Comparison of ENCODE assay signal across 32 mouse cellular contexts in the genomic region with DNA sequence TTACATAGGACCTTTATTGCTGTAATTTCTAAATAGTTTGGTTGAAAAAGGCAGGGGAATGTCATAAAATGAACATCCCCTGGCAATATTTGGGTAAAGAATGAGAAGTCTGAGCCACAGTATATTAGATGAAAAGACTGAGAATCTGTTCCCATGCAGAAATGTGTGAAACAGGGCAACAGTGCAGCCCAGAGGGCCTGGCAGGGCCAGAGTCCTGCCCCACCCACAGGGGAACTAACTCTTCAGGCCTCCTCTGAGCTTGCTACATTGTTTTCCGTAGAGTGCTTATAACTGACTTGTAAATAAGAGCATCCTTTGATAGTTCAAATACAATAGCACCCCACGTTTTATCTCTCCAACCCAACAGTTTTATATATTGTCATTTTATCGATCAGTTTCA. TPM values are rescaled to one million over a fixed set of nuclear protein-coding genes. Genes with fewer than 3 reads are reported as not detected.
DNase-seq lines count a peak whose midpoint lies in the region; ATAC-seq and TF ChIP-seq lines count a peak whose summit lies in the region.
"Had no signal": no experiment of that assay in that cellular context is flagged by ENCODE, and none has a peak within 500 bp of the region (broad histone marks: within the 10 kb centered on the region; RNA-seq: fewer than 3 reads in every experiment).

No protein-coding gene starts in this region.

- H3K9ac ChIP-seq in heart, adult 2 months (ENCODE audit: low read depth, low read length), result no peak overlapping the region
- peak overlapping the region; percentile 78 for H3K9ac ChIP-seq in heart, embryonic 12.5 days
- peak overlapping the region; percentile 47 for H3K9ac ChIP-seq in heart, embryonic 15.5 days
- H3K9ac ChIP-seq in heart, postnatal 0 days (replicated peaks; ENCODE audit: low read depth, low read length), result peak overlapping the region; percentile 59
- H3K9ac ChIP-seq: embryonic facial prominence, embryonic 12.5 days; embryonic facial prominence, embryonic 15.5 days; forebrain, postnatal 0 days; hindbrain, embryonic 13.5 days; intestine, embryonic 15.5 days; kidney, embryonic 15.5 days had no signal

- H3K4me1 ChIP-seq in heart, adult 2 months (ENCODE audit: control insufficient read depth, insufficient read depth, low read length), result peaks cover 6% of the 10 kb centered on the region
- H3K4me1 ChIP-seq in heart, embryonic 12.5 days (replicated peaks), result peaks cover 21% of the 10 kb centered on the region
- H3K4me1 ChIP-seq in heart, embryonic 15.5 days (replicated peaks), result peaks cover 18% of the 10 kb centered on the region
- peaks cover 9% of the 10 kb centered on the region; the same call in 1 of the 2 replicates for H3K4me1 ChIP-seq in heart, postnatal 0 days (ENCODE audit: control insufficient read depth, insufficient read depth)

- intact Hi-C loops in heart, adult 2 months (cut with DNase I), result no loop called here
- intact Hi-C loops in heart, postnatal 10 days (cut with DNase I), result no loop called here
- intact Hi-C loops in heart, postnatal 36 days (cut with DNase I), result no loop called here

- 31% methylated on average over 3 of the region's 3 CpGs for WGBS in heart, adult 2 months
- 42% methylated on average over 3 of the region's 3 CpGs for WGBS in heart, embryonic 12.5 days
- 40% methylated on average over 3 of the region's 3 CpGs for WGBS in heart, embryonic 15.5 days
- 29% methylated on average over 3 of the region's 3 CpGs for WGBS in heart, postnatal 0 days

- TF ChIP-seq POLR2A in heart, adult 2 months (IDR thresholded peaks at IDR 0.05; ENCODE audit: insufficient read depth, low read depth, low read length), result no peak

- DNase-seq in heart, adult 2 months, result no peak
- DNase-seq in heart, postnatal 10 days, result no peak
- no peak for DNase-seq in heart, postnatal 36 days
- no peak for DNase-seq in heart, postnatal 0 days (ENCODE audit: low spot score)
- no peak for DNase-seq in kidney, postnatal 25 days
- DNase-seq: adrenal gland, adult 2 months; adrenal gland, postnatal 14 days; cerebellum, adult 11 months; cerebellum, adult 2 months; cerebellum, adult 9-11 months; cerebellum, postnatal 25 days; forebrain, postnatal 0 days; gastrocnemius, postnatal 25 days; kidney, adult 11 months; kidney, adult 8-10 months had no signal

- ATAC-seq in heart, embryonic 12.5 days (ENCODE audit: insufficient number of reproducible peaks, low FRiP score), result no peak
- ATAC-seq in heart, embryonic 15.5 days (replicated peaks; ENCODE audit: insufficient number of reproducible peaks, insufficient read depth, low FRiP score, low read depth), result no peak
- no peak for ATAC-seq in heart, postnatal 0 days (ENCODE audit: insufficient read depth, low read depth)
- ATAC-seq: CD4-positive, CD25-positive, alpha-beta regulatory T cell, adult 4 months; forebrain, embryonic 14.5 days; forebrain, postnatal 0 days; hindbrain, embryonic 16.5 days; intestine, embryonic 15.5 days had no signal

- H3K4me2 ChIP-seq in heart, embryonic 12.5 days, result peak overlapping the region; percentile 70
- peak overlapping the region; percentile 61 for H3K4me2 ChIP-seq in heart, embryonic 15.5 days
- H3K4me2 ChIP-seq in heart, postnatal 0 days (ENCODE audit: low read depth, low read length), result peak overlapping the region; percentile 58
- H3K4me2 ChIP-seq: embryonic facial prominence, embryonic 12.5 days; embryonic facial prominence, embryonic 15.5 days; hindbrain, embryonic 13.5 days; intestine, embryonic 15.5 days; kidney, embryonic 15.5 days had no signal

- H3K27me3 ChIP-seq in heart, adult 2 months (ENCODE audit: control insufficient read depth, insufficient read depth, low read length), result no peaks in the 10 kb centered on the region; the same call in 1 of the 2 replicates
- no peaks in the 10 kb centered on the region for H3K27me3 ChIP-seq in heart, embryonic 12.5 days (replicated peaks)
- H3K27me3 ChIP-seq in heart, embryonic 15.5 days, result no peaks in the 10 kb centered on the region
- no peaks in the 10 kb centered on the region for H3K27me3 ChIP-seq in heart, postnatal 0 days (ENCODE audit: control insufficient read depth, insufficient read depth, low read length)

- H3K9me3 ChIP-seq in heart, embryonic 12.5 days (replicated peaks), result no peaks in the 10 kb centered on the region
- no peaks in the 10 kb centered on the region for H3K9me3 ChIP-seq in heart, embryonic 15.5 days (replicated peaks)
- no peaks in the 10 kb centered on the region for H3K9me3 ChIP-seq in heart, postnatal 0 days (replicated peaks; ENCODE audit: control insufficient read depth, low read length)
- H3K9me3 ChIP-seq: embryonic facial prominence, embryonic 12.5 days; embryonic facial prominence, embryonic 15.5 days; hindbrain, embryonic 10.5 days; hindbrain, embryonic 13.5 days; intestine, embryonic 15.5 days; kidney, embryonic 15.5 days had no signal

- H3K27ac ChIP-seq in heart, adult 2 months, result peak overlapping the region; percentile 93
- peak overlapping the region; percentile 83 for H3K27ac ChIP-seq in heart, embryonic 12.5 days (ENCODE audit: poor library complexity, severe bottlenecking)
- peak overlapping the region; percentile 79 for H3K27ac ChIP-seq in heart, embryonic 15.5 days
- peak overlapping the region; percentile 77 for H3K27ac ChIP-seq in heart, postnatal 0 days (ENCODE audit: low read depth)
- H3K27ac ChIP-seq: embryonic facial prominence, embryonic 12.5 days; embryonic facial prominence, embryonic 15.5 days; hindbrain, embryonic 10.5 days; hindbrain, embryonic 13.5 days; intestine, embryonic 15.5 days; kidney, embryonic 15.5 days had no signal

- no peak for TF ChIP-seq CTCF in heart, adult 2 months (IDR thresholded peaks at IDR 0.05)
- TF ChIP-seq CTCF in heart, postnatal 0 days (IDR thresholded peaks at IDR 0.05; ENCODE audit: low read depth), result no peak

- TF ChIP-seq EP300 in heart, adult 2 months (IDR thresholded peaks at IDR 0.05; ENCODE audit: insufficient read depth, low read depth, low read length), result no peak
- no peak for TF ChIP-seq EP300 in heart, postnatal 0 days (IDR thresholded peaks at IDR 0.05; ENCODE audit: low read depth)

- H3K36me3 ChIP-seq in heart, adult 2 months (ENCODE audit: control insufficient read depth, insufficient read depth, low read length), result peaks cover 33% of the 10 kb centered on the region
- peaks cover 67% of the 10 kb centered on the region for H3K36me3 ChIP-seq in heart, embryonic 12.5 days
- peaks cover 2% of the 10 kb centered on the region; the same call in 1 of the 2 replicates for H3K36me3 ChIP-seq in heart, embryonic 15.5 days
- H3K36me3 ChIP-seq in heart, postnatal 0 days (replicated peaks; ENCODE audit: control insufficient read depth, insufficient read depth, low read length), result peaks cover 35% of the 10 kb centered on the region
- H3K36me3 ChIP-seq: embryonic facial prominence, embryonic 12.5 days; embryonic facial prominence, embryonic 15.5 days; hindbrain, embryonic 10.5 days; hindbrain, embryonic 13.5 days; intestine, embryonic 15.5 days; kidney, embryonic 15.5 days had no signal

- peak overlapping the region; percentile 70; the same call in 1 of the 2 replicates for H3K4me3 ChIP-seq in heart, adult 2 months
- H3K4me3 ChIP-seq in heart, embryonic 12.5 days, result peak overlapping the region; percentile 45
- peak overlapping the region; percentile 38 for H3K4me3 ChIP-seq in heart, embryonic 15.5 days
- H3K4me3 ChIP-seq in heart, postnatal 0 days (ENCODE audit: low read depth, low read length), result peak overlapping the region; percentile 32
- H3K4me3 ChIP-seq: embryonic facial prominence, embryonic 12.5 days; embryonic facial prominence, embryonic 15.5 days; hindbrain, embryonic 10.5 days; hindbrain, embryonic 13.5 days; intestine, embryonic 15.5 days; kidney, embryonic 15.5 days had no signal

- no peaks in the 10 kb centered on the region for H3K79me2 ChIP-seq in heart, adult 2 months (replicated peaks; ENCODE audit: control insufficient read depth, insufficient read depth, low read length)

RNA-seq across cellular contexts. Expression of a gene that starts 7.0 kb away (rescaled TPM):
- 10 to 100 TPM; 83.0 to 83.2 TPM for total RNA-seq in heart, adult 2 months (2021)
- 33.9 and 45.2 TPM in 2 replicates for polyA plus RNA-seq in heart, adult 2 months (2012; rRNA removed)
- total RNA-seq in heart, postnatal 10 days (2021), result 100 to 1,000 TPM; 181 to 223 TPM
- 105 and 111 TPM in 2 replicates for polyA plus RNA-seq in heart, embryonic 12.5 days (2016; fragmentation: Nextera tagmentation; extraction: Ambion mirVana)
- total RNA-seq in heart, postnatal 36 days (2021), result 10 to 100 TPM; 69.2 to 97.3 TPM
- 62.6 and 70.1 TPM in 2 replicates for polyA plus RNA-seq in heart, embryonic 15.5 days (2015; fragmentation: Nextera tagmentation; extraction: Ambion mirVana)
- total RNA-seq in heart, postnatal 0 days (2014; rRNA removed; ENCODE audit: low replicate concordance), result 500 and 554 TPM in 2 replicates
- polyA plus RNA-seq in heart, postnatal 0 days (2015; fragmentation: Nextera tagmentation; extraction: Ambion mirVana), result 36.9 and 51.2 TPM in 2 replicates
- total RNA-seq: common myeloid progenitor, adult 5-6 weeks; gastrocnemius, adult 8-10 months; gastrocnemius, postnatal 25 days; MEL had no signal
- polyA plus RNA-seq: C2C12; CD4-positive, CD25-positive, alpha-beta regulatory T cell, adult 4 months; embryonic facial prominence, embryonic 15.5 days; forebrain, postnatal 0 days; frontal cortex, adult 2 months; gonadal fat pad, adult 2 months had no signal
